8 mouse cellular contexts compared by ENCODE assay signal in the genomic region with DNA sequence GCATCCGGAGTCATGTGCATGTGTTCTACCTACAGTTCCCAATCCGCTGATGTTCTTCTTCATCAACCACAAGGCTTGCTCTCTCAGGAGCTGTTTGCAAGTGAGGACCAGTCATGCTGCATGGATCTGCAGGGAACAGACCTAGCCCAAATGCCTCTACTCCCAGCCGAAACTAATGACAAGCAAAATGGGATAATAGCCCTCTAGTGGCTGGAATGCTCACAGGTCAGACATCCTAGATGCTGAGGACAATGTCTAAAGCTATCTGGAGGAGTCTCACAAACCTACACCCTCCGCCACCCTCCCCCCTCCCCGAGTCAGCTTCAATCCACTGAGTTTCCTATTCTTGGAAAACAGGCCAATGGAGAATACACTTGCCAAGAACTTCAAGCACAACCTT.
DNase-seq lines count a peak whose midpoint lies in the region; ATAC-seq lines count a peak whose summit lies in the region.
"Had no signal": no experiment of that assay in that cellular context is flagged by ENCODE, and none has a peak within 500 bp of the region (broad histone marks: within the 10 kb centered on the region; RNA-seq: fewer than 3 reads in every experiment).

No protein-coding gene starts in this region.

- 0 out of 2 replicates have a peak, but pooled peaks have one; percentile 29 for ATAC-seq in kidney, embryonic 15.5 days (replicated peaks; ENCODE audit: low FRiP score)

- 34% methylated on average over 5 of the region's 5 CpGs for WGBS in kidney, embryonic 15.5 days
- 25% methylated on average over 5 of the region's 5 CpGs for WGBS in embryonic facial prominence, embryonic 10.5 days

- intact Hi-C loops in left cerebral cortex, postnatal 10 days (cut with DNase I): no loop called here

- H3K27me3 ChIP-seq in kidney, embryonic 15.5 days: no peaks in the 10 kb centered on the region
- H3K27me3 ChIP-seq in embryonic facial prominence, embryonic 10.5 days (replicated peaks; ENCODE audit: low read depth, poor library complexity, severe bottlenecking): no peaks in the 10 kb centered on the region

- H3K4me3 ChIP-seq in kidney, embryonic 15.5 days (replicated peaks): no peak overlapping the region
- H3K4me3 ChIP-seq in embryonic facial prominence, embryonic 10.5 days: no peak overlapping the region

- no peak for DNase-seq in kidney, adult 11 months
- peak; percentile 90 for DNase-seq in ZHBTc4 (ENCODE audit: low read depth, low spot score)
- DNase-seq in embryonic facial prominence, embryonic 10.5 days (ENCODE audit: low spot score): peak; percentile 57
- DNase-seq in mesoderm, embryonic 11.5 days (ENCODE audit: low read depth, low spot score): peak; percentile 62
- no peak for DNase-seq in ovary, postnatal 14 days (ENCODE audit: low spot score)
- DNase-seq in left cerebral cortex, postnatal 10 days (ENCODE audit: extremely low spot score in 1 of 2, low spot score in 2 of 2): no peak

- no peak overlapping the region for H3K4me2 ChIP-seq in kidney, embryonic 15.5 days

- H3K36me3 ChIP-seq in kidney, embryonic 15.5 days: no peaks in the 10 kb centered on the region
- H3K36me3 ChIP-seq in embryonic facial prominence, embryonic 10.5 days (replicated peaks): no peaks in the 10 kb centered on the region

- H3K4me1 ChIP-seq in kidney, embryonic 15.5 days: no peaks in the 10 kb centered on the region
- peaks cover 19% of the 10 kb centered on the region for H3K4me1 ChIP-seq in embryonic facial prominence, embryonic 10.5 days

- no peak overlapping the region for H3K9ac ChIP-seq in kidney, embryonic 15.5 days

- H3K27ac ChIP-seq in kidney, embryonic 15.5 days: no peak overlapping the region
- no peak overlapping the region for H3K27ac ChIP-seq in embryonic facial prominence, embryonic 10.5 days (replicated peaks)
- H3K27ac ChIP-seq: macrophage had no signal

- no peaks in the 10 kb centered on the region for H3K9me3 ChIP-seq in kidney, embryonic 15.5 days (replicated peaks)
- no peaks in the 10 kb centered on the region for H3K9me3 ChIP-seq in embryonic facial prominence, embryonic 10.5 days

Comparison
In these comparisons a context has a peak if more than half of its experiments do, and no peak if none do; other contexts are left out.
1. DNase-seq: peak in ZHBTc4 (single experiment), embryonic facial prominence, embryonic 10.5 days (single experiment) and mesoderm, embryonic 11.5 days (single experiment); none in kidney, adult 11 months (single experiment), ovary, postnatal 14 days (single experiment) and left cerebral cortex, postnatal 10 days (0 of 2).